Mouse (Mus musculus) left cerebral cortex, adult 8-10 months (tissue): ENCODE measurements around the gene Mei1. TPM values are rescaled to one million over a fixed set of nuclear protein-coding genes. Genes with fewer than 3 reads are reported as not detected.
"Not testable (repeated sequence)": the region's sequence is repeated elsewhere in the genome, so short reads cannot be mapped to it uniquely, and the experiment has no call there.

Experiments used
- DNase-seq, 2 experiments: peaks; one replicate each; pipeline ENCODE4 v3.0.0; 2022; ENCODE audit warnings: low spot score in 2 of 2
- total RNA-seq, 4 experiments: library from RNA; stranded (reverse); gene quantifications; 2 replicates each; pipeline ENCODE4 v1.2.4; 2022

Gene Mei1
- total RNA-seq, 4 experiments from 2014 or later: 3.9 to 5.5 (median 4.0) TPM

- DNase-seq: peak in 1 of 2 experiments; percentile 65
These were observed 15.8 kb downstream of the Mei1 start for GRCm38 (mm10) chr15:82085606-82086005.

- peak in 1 of 2 experiments; percentile 65 for DNase-seq
These were observed 16.3 kb downstream of the Mei1 start for GRCm38 (mm10) chr15:82086131-82086530.

- DNase-seq: peak in 1 of 2 experiments; percentile 58
These were observed 17.5 kb downstream of the Mei1 start for GRCm38 (mm10) chr15:82087266-82087665.

GRCm38 (mm10) chr15:82091061-82091460, 21.3 kb downstream of the Mei1 start:
- DNase-seq: peak in 1 of 2 experiments; percentile 35

- DNase-seq: peak in 1 of 2 experiments; percentile 56
These were observed 37.3 kb downstream of the Mei1 start for GRCm38 (mm10) chr15:82106953-82107555.

- DNase-seq: no peak
These were observed 50.7 kb downstream of the Mei1 start for GRCm38 (mm10) chr15:82120544-82120943.

- DNase-seq: not testable (repeated sequence)
These were observed 56.9 kb downstream of the Mei1 start for GRCm38 (mm10) chr15:82126690-82127089.

- peak; percentile 89 to 94 for DNase-seq
These were observed 57.9 kb downstream of the Mei1 start, which contains the start of gene Ccdc134 for GRCm38 (mm10) chr15:82127426-82128374. Gene Ccdc134 (plus strand): TSS chr15:82127922.

- DNase-seq: no peak
These were observed 58.6 kb downstream of the Mei1 start for GRCm38 (mm10) chr15:82128398-82128797.

GRCm38 (mm10) chr15:82130599-82130998, 60.8 kb downstream of the Mei1 start:
- DNase-seq: no peak

GRCm38 (mm10) chr15:82135372-82135771, 65.6 kb downstream of the Mei1 start:
- DNase-seq: peak in 1 of 2 experiments; percentile 63

GRCm38 (mm10) chr15:82138565-82138964, 68.8 kb downstream of the Mei1 start:
- DNase-seq: peak in 1 of 2 experiments; percentile 28

GRCm38 (mm10) chr15:82139196-82139595, 69.4 kb downstream of the Mei1 start:
- no peak for DNase-seq

GRCm38 (mm10) chr15:82140355-82140754, 70.6 kb downstream of the Mei1 start:
- no peak for DNase-seq

- DNase-seq: no peak
These were observed 74.4 kb downstream of the Mei1 start for GRCm38 (mm10) chr15:82144157-82144556.

GRCm38 (mm10) chr15:82145408-82145807, 75.6 kb downstream of the Mei1 start:
- DNase-seq: no peak

GRCm38 (mm10) chr15:82145851-82146769, 76.3 kb downstream of the Mei1 start:
- DNase-seq: no peak

- DNase-seq: peak; percentile 94 to 99
These were observed 77.2 kb downstream of the Mei1 start, which contains the start of gene Srebf2 for GRCm38 (mm10) chr15:82146770-82147610. Gene Srebf2 (plus strand): TSS chr15:82147181.

GRCm38 (mm10) chr15:82147611-82148111, 77.9 kb downstream of the Mei1 start:
- peak in 1 of 2 experiments; percentile 62 for DNase-seq

- DNase-seq: no peak
These were observed 78.7 kb downstream of the Mei1 start for GRCm38 (mm10) chr15:82148510-82148911.
